Comparison of ENCODE assay signal across 9 mouse cellular contexts in the genomic region with DNA sequence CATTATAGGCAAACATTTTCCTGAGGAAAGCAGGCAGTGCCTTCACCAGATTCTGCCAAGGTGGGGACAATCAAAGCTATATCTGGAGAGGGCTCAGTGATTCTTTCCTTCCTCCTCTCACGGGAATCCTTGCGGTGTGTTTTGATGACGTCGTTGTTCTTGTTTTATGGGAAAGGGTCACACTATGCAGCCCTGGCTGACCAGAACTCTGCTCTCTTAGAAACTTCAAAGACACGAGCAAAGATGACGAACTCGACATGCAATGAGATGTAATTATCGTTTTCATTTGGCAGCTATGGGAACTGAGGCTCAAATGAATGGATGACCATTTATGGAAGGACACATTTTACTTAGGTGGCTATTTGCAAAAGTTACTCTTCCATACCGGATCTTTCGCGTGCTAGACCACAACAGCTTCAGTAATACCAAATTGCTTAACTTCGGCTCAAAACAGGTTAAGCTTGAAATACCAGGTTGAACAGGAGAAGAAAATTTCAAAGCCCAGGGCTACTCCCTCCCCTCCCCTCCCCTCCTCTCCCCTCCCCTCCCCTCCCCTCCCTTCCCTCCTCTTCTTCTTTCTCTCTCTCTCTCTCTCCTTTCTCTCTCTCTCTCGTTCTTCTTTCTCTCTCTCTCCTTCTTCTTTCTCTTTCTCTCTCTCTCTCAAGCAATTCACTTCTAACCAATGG. TPM values are rescaled to one million over a fixed set of nuclear protein-coding genes. Genes with fewer than 3 reads are reported as not detected.
A peak's percentile ranks its signal among the peaks of the same experiment; 100 is the strongest.
DNase-seq lines count a peak whose midpoint lies in the region; ATAC-seq and TF ChIP-seq lines count a peak whose summit lies in the region.
"Had no signal": no experiment of that assay in that cellular context is flagged by ENCODE, and none has a peak within 500 bp of the region (broad histone marks: within the 10 kb centered on the region; RNA-seq: fewer than 3 reads in every experiment).

No protein-coding gene starts in this region.

- peak overlapping the region; percentile 41; the same call in 1 of the 2 replicates for H3K4me3 ChIP-seq in gastrocnemius, adult 2 months
- H3K4me3 ChIP-seq in midbrain, embryonic 11.5 days (ENCODE audit: low read depth, low read length): no peak overlapping the region
- H3K4me3 ChIP-seq in midbrain, embryonic 15.5 days: no peak overlapping the region
- H3K4me3 ChIP-seq in intestine, embryonic 16.5 days (ENCODE audit: low read length): peak overlapping the region; percentile 7; the same call in 1 of the 2 replicates
- 0 out of 2 replicates have a peak overlapping the region, but pooled peaks have one; percentile 12 for H3K4me3 ChIP-seq in stomach, embryonic 14.5 days (ENCODE audit: low read depth, low read length)

- no peaks in the 10 kb centered on the region for H3K27me3 ChIP-seq in midbrain, embryonic 11.5 days (ENCODE audit: control insufficient read depth, insufficient read depth, low read length)
- no peaks in the 10 kb centered on the region; the same call in 1 of the 2 replicates for H3K27me3 ChIP-seq in midbrain, embryonic 15.5 days (replicated peaks)
- H3K27me3 ChIP-seq in intestine, embryonic 16.5 days (replicated peaks; ENCODE audit: control insufficient read depth, insufficient read depth, low read length): no peaks in the 10 kb centered on the region
- no peaks in the 10 kb centered on the region for H3K27me3 ChIP-seq in stomach, embryonic 14.5 days (ENCODE audit: control insufficient read depth, insufficient read depth, low read length)

- no peaks in the 10 kb centered on the region for H3K9me3 ChIP-seq in midbrain, embryonic 11.5 days (ENCODE audit: control insufficient read depth, low read length)
- no peaks in the 10 kb centered on the region for H3K9me3 ChIP-seq in midbrain, embryonic 15.5 days
- no peaks in the 10 kb centered on the region for H3K9me3 ChIP-seq in intestine, embryonic 16.5 days (ENCODE audit: control insufficient read depth, low read length)
- H3K9me3 ChIP-seq in stomach, embryonic 14.5 days (ENCODE audit: control insufficient read depth, low read depth, low read length): no peaks in the 10 kb centered on the region

- no peak for DNase-seq in gastrocnemius, adult 2 months
- no peak for DNase-seq in gastrocnemius, postnatal 4 days (ENCODE audit: low spot score in 2 of 2)
- peak; percentile 69 for DNase-seq in midbrain, embryonic 11.5 days (ENCODE audit: low spot score, missing footprints)
- no peak for DNase-seq in gastrocnemius, adult 18-20 months (ENCODE audit: low spot score)
- DNase-seq in adipocyte (ENCODE audit: low spot score): no peak
- DNase-seq: gastrocnemius, postnatal 36 days had no signal

- H3K9ac ChIP-seq in midbrain, embryonic 11.5 days (ENCODE audit: low read length): no peak overlapping the region
- H3K9ac ChIP-seq in midbrain, embryonic 15.5 days: no peak overlapping the region
- peak overlapping the region; percentile 20; the same call in 1 of the 2 replicates for H3K9ac ChIP-seq in intestine, embryonic 16.5 days (ENCODE audit: low read depth, low read length)
- H3K9ac ChIP-seq in stomach, embryonic 14.5 days (replicated peaks; ENCODE audit: low read depth, low read length): no peak overlapping the region

- TF ChIP-seq CTCF in gastrocnemius, adult 2 months (IDR thresholded peaks at IDR 0.05): no peak

- WGBS in midbrain, embryonic 11.5 days: 38% methylated on average over 12 of the region's 13 CpGs
- 30% methylated on average over 13 of the region's 13 CpGs for WGBS in midbrain, embryonic 15.5 days
- 19% methylated on average over 13 of the region's 13 CpGs for WGBS in intestine, embryonic 16.5 days
- WGBS in stomach, embryonic 14.5 days: 21% methylated on average over 12 of the region's 13 CpGs

- H3K4me2 ChIP-seq in midbrain, embryonic 11.5 days: peak overlapping the region; percentile 13; the same call in 1 of the 2 replicates
- H3K4me2 ChIP-seq in midbrain, embryonic 15.5 days: no peak overlapping the region
- peak overlapping the region; percentile 37 for H3K4me2 ChIP-seq in intestine, embryonic 16.5 days (ENCODE audit: low read depth, low read length)
- peak overlapping the region; percentile 35 for H3K4me2 ChIP-seq in stomach, embryonic 14.5 days (replicated peaks; ENCODE audit: low read depth, low read length)

- intact Hi-C loops in gastrocnemius, adult 2 months (cut with DNase I): no loop called here

- H3K36me3 ChIP-seq in midbrain, embryonic 11.5 days (ENCODE audit: control insufficient read depth, insufficient read depth, low read length): peaks cover 4% of the 10 kb centered on the region; the same call in 1 of the 2 replicates
- H3K36me3 ChIP-seq in midbrain, embryonic 15.5 days (replicated peaks): peaks cover 15% of the 10 kb centered on the region; the same call in 1 of the 2 replicates
- no peaks in the 10 kb centered on the region for H3K36me3 ChIP-seq in intestine, embryonic 16.5 days (ENCODE audit: control insufficient read depth, insufficient read depth, low read length)
- H3K36me3 ChIP-seq in stomach, embryonic 14.5 days (ENCODE audit: control insufficient read depth, insufficient read depth, low read length): peaks cover 16% of the 10 kb centered on the region

- ATAC-seq in midbrain, embryonic 11.5 days (ENCODE audit: low FRiP score): no peak
- ATAC-seq in midbrain, embryonic 15.5 days (replicated peaks): no peak
- ATAC-seq in intestine, embryonic 16.5 days: peak; percentile 32
- ATAC-seq in stomach, embryonic 14.5 days (ENCODE audit: insufficient number of reproducible peaks, insufficient read depth, low FRiP score, low read depth): no peak

- H3K27ac ChIP-seq in gastrocnemius, adult 2 months: no peak overlapping the region
- H3K27ac ChIP-seq in midbrain, embryonic 11.5 days (ENCODE audit: low read depth, low read length): no peak overlapping the region
- H3K27ac ChIP-seq in midbrain, embryonic 15.5 days: no peak overlapping the region
- H3K27ac ChIP-seq in intestine, embryonic 16.5 days (ENCODE audit: low read length): no peak overlapping the region
- peak overlapping the region; percentile 21; the same call in 1 of the 2 replicates for H3K27ac ChIP-seq in stomach, embryonic 14.5 days (ENCODE audit: low read length)

- no peaks in the 10 kb centered on the region for H3K4me1 ChIP-seq in midbrain, embryonic 11.5 days (ENCODE audit: control insufficient read depth, insufficient read depth, low read length)
- H3K4me1 ChIP-seq in midbrain, embryonic 15.5 days: no peaks in the 10 kb centered on the region; the same call in 1 of the 2 replicates
- peaks cover 5% of the 10 kb centered on the region; the same call in 1 of the 2 replicates for H3K4me1 ChIP-seq in intestine, embryonic 16.5 days (ENCODE audit: control insufficient read depth, insufficient read depth, low read length)
- no peaks in the 10 kb centered on the region for H3K4me1 ChIP-seq in stomach, embryonic 14.5 days (ENCODE audit: control insufficient read depth, insufficient read depth, low read length)

RNA-seq across cellular contexts. Expression of a gene that starts 14.8 kb away (rescaled TPM):
- 1 to 10 TPM; 3.2 TPM for total RNA-seq in gastrocnemius, adult 2 months (2021)
- total RNA-seq in gastrocnemius, postnatal 4 days (2021): 10 to 100 TPM; 10.4 to 11.8 TPM
- 24.5 and 28.8 TPM in 2 replicates for polyA plus RNA-seq in midbrain, embryonic 11.5 days (2014; fragmentation: Nextera tagmentation; extraction: Ambion mirVana)
- 42.2 and 44.7 TPM in 2 replicates for polyA plus RNA-seq in midbrain, embryonic 15.5 days (2015; fragmentation: Nextera tagmentation; extraction: Ambion mirVana)
- polyA plus RNA-seq in intestine, embryonic 16.5 days (2015; fragmentation: Nextera tagmentation; extraction: Ambion mirVana): 14.0 and 16.5 TPM in 2 replicates
- 19.0 and 19.6 TPM in 2 replicates for polyA plus RNA-seq in stomach, embryonic 14.5 days (2014; fragmentation: Nextera tagmentation; extraction: Ambion mirVana)
- total RNA-seq in gastrocnemius, adult 18-20 months (2021): 1 to 10 TPM; 3.9 to 5.7 TPM

RNA-seq across cellular contexts. Expression of a gene that starts 19.0 kb away (rescaled TPM):
- total RNA-seq in gastrocnemius, adult 2 months (2021): 1 to 10 TPM; 1.7 to 3.1 TPM
- 1 to 10 TPM; 4.5 to 5.7 TPM for total RNA-seq in gastrocnemius, postnatal 4 days (2021)
- polyA plus RNA-seq in midbrain, embryonic 11.5 days (2014; fragmentation: Nextera tagmentation; extraction: Ambion mirVana): 4.2 and 5.1 TPM in 2 replicates
- polyA plus RNA-seq in midbrain, embryonic 15.5 days (2015; fragmentation: Nextera tagmentation; extraction: Ambion mirVana): 13.6 and 14.4 TPM in 2 replicates
- 3.6 and 5.0 TPM in 2 replicates for polyA plus RNA-seq in intestine, embryonic 16.5 days (2015; fragmentation: Nextera tagmentation; extraction: Ambion mirVana)
- 4.1 and 4.5 TPM in 2 replicates for polyA plus RNA-seq in stomach, embryonic 14.5 days (2014; fragmentation: Nextera tagmentation; extraction: Ambion mirVana)
- 1 to 10 TPM; 2.9 to 3.1 TPM for total RNA-seq in gastrocnemius, adult 18-20 months (2021)

RNA-seq across cellular contexts. Expression of a gene that starts 26.1 kb away (rescaled TPM):
- not detected for total RNA-seq in gastrocnemius, adult 2 months (2021)
- total RNA-seq in gastrocnemius, postnatal 4 days (2021): not detected
- polyA plus RNA-seq in midbrain, embryonic 11.5 days (2014; fragmentation: Nextera tagmentation; extraction: Ambion mirVana): 0.22 TPM in 1 of 2 replicates, not detected in the other
- polyA plus RNA-seq in midbrain, embryonic 15.5 days (2015; fragmentation: Nextera tagmentation; extraction: Ambion mirVana): not detected in 2 replicates
- not detected in 2 replicates for polyA plus RNA-seq in intestine, embryonic 16.5 days (2015; fragmentation: Nextera tagmentation; extraction: Ambion mirVana)
- not detected in 2 replicates for polyA plus RNA-seq in stomach, embryonic 14.5 days (2014; fragmentation: Nextera tagmentation; extraction: Ambion mirVana)
- total RNA-seq in gastrocnemius, adult 18-20 months (2021): not detected
- total RNA-seq: gastrocnemius, postnatal 36 days had no signal

RNA-seq across cellular contexts. Expression of a gene that starts 27.5 kb away (rescaled TPM):
- total RNA-seq in gastrocnemius, adult 2 months (2021): 1 to 10 TPM; 4.8 to 6.4 TPM
- 1 to 10 TPM; 5.8 to 6.1 TPM for total RNA-seq in gastrocnemius, postnatal 4 days (2021)
- 16.8 and 17.0 TPM in 2 replicates for polyA plus RNA-seq in midbrain, embryonic 11.5 days (2014; fragmentation: Nextera tagmentation; extraction: Ambion mirVana)
- 13.0 and 15.3 TPM in 2 replicates for polyA plus RNA-seq in midbrain, embryonic 15.5 days (2015; fragmentation: Nextera tagmentation; extraction: Ambion mirVana)
- polyA plus RNA-seq in intestine, embryonic 16.5 days (2015; fragmentation: Nextera tagmentation; extraction: Ambion mirVana): 13.0 and 14.5 TPM in 2 replicates
- 14.8 and 16.5 TPM in 2 replicates for polyA plus RNA-seq in stomach, embryonic 14.5 days (2014; fragmentation: Nextera tagmentation; extraction: Ambion mirVana)
- 1 to 10 TPM; 4.7 to 5.7 TPM for total RNA-seq in gastrocnemius, adult 18-20 months (2021)

RNA-seq across cellular contexts. Expression of a gene that starts 29.4 kb away (rescaled TPM):
- under 1 TPM in 1 of 2 experiments, not detected in 1; 0.26 TPM for total RNA-seq in gastrocnemius, adult 2 months (2021)
- total RNA-seq in gastrocnemius, postnatal 4 days (2021): not detected
- 0.37 TPM in 1 of 2 replicates, not detected in the other for polyA plus RNA-seq in midbrain, embryonic 11.5 days (2014; fragmentation: Nextera tagmentation; extraction: Ambion mirVana)
- polyA plus RNA-seq in midbrain, embryonic 15.5 days (2015; fragmentation: Nextera tagmentation; extraction: Ambion mirVana): 0.19 and 0.30 TPM in 2 replicates
- 0.28 and 0.34 TPM in 2 replicates for polyA plus RNA-seq in intestine, embryonic 16.5 days (2015; fragmentation: Nextera tagmentation; extraction: Ambion mirVana)
- polyA plus RNA-seq in stomach, embryonic 14.5 days (2014; fragmentation: Nextera tagmentation; extraction: Ambion mirVana): 0.36 and 0.41 TPM in 2 replicates
- under 1 TPM; 0.69 to 0.73 TPM for total RNA-seq in gastrocnemius, adult 18-20 months (2021)
- total RNA-seq: gastrocnemius, postnatal 36 days had no signal

Comparison
In these comparisons a context has a peak if more than half of its experiments do, and no peak if none do; other contexts are left out.
1. H3K4me3 ChIP-seq: peak in gastrocnemius, adult 2 months (single experiment), intestine, embryonic 16.5 days (single experiment) and stomach, embryonic 14.5 days (single experiment); none in midbrain, embryonic 11.5 days (single experiment) and midbrain, embryonic 15.5 days (single experiment).